Mouse (Mus musculus) ovary, postnatal 14 days (tissue): ENCODE results near the gene Cib4.

Source experiments
- DNase-seq: peaks from one replicate; pipeline ENCODE4 v3.0.0; 2022; ENCODE audit warnings: low spot score

Cib4 gene

GRCm38 (mm10) chr5:30571820-30572219 lies 26.2 kb upstream of the Cib4 start:
- DNase-seq: no peak

DNA sequence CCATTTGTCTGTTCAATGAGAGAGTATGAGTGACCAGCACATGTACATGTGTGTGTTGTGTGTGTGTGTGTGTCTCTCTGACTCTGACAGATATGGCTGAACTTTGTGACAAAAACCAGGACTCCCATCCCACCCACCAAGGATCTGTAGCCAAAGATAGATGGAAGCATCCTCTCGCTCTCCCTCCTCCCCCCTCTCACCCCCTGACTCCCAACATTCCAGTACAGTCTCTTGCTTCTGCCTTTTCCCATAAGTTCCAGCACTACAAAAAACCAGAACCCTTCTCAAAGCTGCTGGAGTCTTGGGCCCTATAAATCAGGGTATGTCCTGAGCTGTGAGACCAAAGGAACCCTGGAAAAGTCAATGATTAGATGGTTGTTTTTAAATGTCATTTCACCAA lies 22.8 kb upstream of the Cib4 start:
- no peak for DNase-seq

DNA sequence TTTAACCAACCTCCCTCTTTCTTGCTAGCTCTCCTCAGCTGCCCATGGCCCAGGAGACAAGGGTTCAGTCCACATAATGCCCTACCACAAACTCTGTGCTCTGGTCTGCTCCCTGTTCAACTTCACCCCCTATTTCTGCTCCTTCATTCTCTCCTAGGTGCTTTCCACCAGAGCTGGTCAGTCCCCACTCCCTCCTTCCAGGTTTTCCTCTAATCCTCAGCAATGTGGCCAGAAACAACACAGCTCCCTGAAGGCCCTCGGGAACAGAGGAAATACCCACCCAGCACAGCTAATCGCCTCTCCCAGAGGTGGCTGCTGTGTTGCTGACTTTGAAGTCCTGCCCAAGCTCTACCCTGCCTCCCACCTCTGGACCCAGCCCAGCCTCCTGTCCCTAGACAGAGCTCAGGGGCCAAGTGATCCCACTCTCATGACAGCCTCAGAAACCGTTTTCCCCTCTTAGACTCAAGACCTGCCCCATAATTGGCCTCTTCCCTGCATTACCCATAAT lies 14.4 kb upstream of the Cib4 start:
- no peak for DNase-seq

GRCm38 (mm10) chr5:30559421-30559820 lies 13.8 kb upstream of the Cib4 start:
- DNase-seq: no peak

- no peak for DNase-seq
These were observed 10.6 kb upstream of the Cib4 start for GRCm38 (mm10) chr5:30556284-30556683.

- DNase-seq: no peak
These were observed 9.3 kb upstream of the Cib4 start for GRCm38 (mm10) chr5:30554981-30555380.

DNA sequence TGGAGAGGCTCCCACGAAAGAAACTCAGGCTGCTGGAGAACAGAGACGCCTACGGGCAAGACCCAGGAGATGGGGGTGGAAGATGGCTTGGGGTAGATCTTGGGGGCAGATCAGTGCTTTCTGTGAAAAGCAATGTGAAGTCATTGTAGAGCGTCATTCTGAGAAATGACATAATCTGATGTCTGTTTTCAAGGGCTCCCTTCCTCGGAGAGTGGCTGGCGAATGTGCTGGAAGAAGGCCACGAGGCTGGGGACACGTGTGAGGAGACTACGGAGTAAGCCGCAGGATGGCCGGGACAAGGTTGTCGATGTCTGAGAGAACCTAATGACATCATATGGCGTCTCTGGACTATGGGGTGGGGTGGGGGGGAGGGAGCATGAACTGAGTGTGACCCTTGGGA lies 8.3 kb upstream of the Cib4 start:
- no peak for DNase-seq

- DNase-seq: no peak
These were observed 6.4 kb upstream of the Cib4 start for GRCm38 (mm10) chr5:30552006-30552405.

- DNase-seq: no peak
These were observed 5.5 kb upstream of the Cib4 start for GRCm38 (mm10) chr5:30551022-30551638.

- DNase-seq: no peak
These were observed 4.8 kb upstream of the Cib4 start for GRCm38 (mm10) chr5:30550334-30551021.

- no peak for DNase-seq
These were observed 3.0 kb upstream of the Cib4 start for GRCm38 (mm10) chr5:30548681-30549080.

DNA sequence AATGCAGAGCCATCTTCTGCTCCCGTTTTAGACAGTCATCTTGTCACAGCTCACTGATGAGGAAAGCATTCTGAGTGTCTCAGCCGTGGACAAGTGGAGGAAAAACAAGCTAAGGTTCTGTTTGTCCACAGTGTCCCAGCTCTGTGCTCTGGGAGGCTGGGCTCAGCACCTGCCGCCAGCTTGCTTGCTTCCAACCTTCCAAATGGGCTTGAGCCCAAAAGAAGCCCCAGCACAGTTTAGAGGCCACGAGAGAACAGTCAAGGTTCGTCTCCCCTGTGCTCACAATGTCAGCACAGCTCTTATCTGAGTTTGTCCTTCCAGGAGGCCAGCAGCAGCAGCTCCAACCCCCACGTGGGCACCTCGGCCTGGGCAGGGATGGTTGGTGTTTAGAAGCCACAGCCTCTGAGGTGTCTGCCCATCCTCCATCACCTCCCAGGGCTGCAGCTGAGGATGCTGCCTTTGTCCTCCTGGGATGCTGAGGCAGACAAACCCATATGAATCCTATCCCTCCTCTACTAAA lies 9.5 kb downstream of the Cib4 start:
- DNase-seq: no peak

GRCm38 (mm10) chr5:30534637-30535036 lies 11.0 kb downstream of the Cib4 start:
- no peak for DNase-seq

GRCm38 (mm10) chr5:30528906-30529305 lies 16.7 kb downstream of the Cib4 start:
- DNase-seq: no peak

GRCm38 (mm10) chr5:30527129-30527528 lies 18.5 kb downstream of the Cib4 start:
- DNase-seq: no peak

- peak; percentile 25 for DNase-seq
These were observed 19.5 kb downstream of the Cib4 start for GRCm38 (mm10) chr5:30525920-30526836.

- DNase-seq: no peak
These were observed 21.4 kb downstream of the Cib4 start for GRCm38 (mm10) chr5:30524213-30524612.

- DNase-seq: no peak
These were observed 22.5 kb downstream of the Cib4 start for GRCm38 (mm10) chr5:30523131-30523530.

GRCm38 (mm10) chr5:30522406-30522805 lies 23.2 kb downstream of the Cib4 start:
- no peak for DNase-seq

DNA sequence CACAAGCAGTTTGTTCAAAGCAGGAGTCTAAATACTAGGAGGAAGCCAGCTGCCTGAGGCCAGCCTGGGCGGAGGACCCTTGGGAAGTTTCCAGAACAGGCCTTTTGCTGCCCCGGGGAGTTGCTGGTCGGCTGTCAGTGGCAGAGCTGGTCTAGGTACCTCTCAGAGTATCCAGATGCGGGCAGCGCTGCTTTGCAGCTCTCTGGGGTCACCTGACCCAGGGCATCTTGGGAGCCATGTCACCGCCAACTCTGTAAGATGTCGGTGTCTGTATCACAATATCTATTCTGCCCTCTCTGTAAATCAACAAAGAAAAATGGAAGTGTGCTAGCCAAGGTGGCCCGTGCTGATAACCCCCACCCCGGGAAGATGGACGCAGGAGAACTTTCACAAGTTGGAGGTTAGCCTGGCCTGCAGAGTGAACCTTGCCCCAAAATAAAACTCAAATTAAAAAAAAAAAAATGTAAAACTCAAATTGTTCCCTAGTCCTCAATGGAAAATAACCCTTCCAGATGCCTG lies 25.4 kb downstream of the Cib4 start:
- DNase-seq: no peak

DNA sequence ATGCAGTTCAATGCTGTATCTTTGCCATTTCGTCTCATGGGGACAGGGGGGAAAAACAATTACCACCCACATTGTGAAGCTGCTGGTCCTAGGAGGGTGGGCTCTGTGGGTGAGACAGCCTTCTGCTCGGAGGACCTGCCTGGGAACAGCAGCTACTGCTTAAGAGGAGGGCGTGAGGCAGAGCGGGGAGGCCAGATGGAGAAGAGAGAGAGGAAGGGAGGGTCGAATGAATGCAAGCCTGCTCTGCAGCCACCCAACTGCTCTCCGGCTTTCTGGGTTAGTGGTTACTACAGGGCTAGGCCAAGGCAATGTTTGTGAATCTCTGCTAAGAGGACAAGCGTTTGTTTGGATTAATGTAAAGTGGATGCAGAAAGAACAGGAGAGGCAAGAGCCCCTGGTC lies 26.1 kb downstream of the Cib4 start:
- DNase-seq: no peak

DNA sequence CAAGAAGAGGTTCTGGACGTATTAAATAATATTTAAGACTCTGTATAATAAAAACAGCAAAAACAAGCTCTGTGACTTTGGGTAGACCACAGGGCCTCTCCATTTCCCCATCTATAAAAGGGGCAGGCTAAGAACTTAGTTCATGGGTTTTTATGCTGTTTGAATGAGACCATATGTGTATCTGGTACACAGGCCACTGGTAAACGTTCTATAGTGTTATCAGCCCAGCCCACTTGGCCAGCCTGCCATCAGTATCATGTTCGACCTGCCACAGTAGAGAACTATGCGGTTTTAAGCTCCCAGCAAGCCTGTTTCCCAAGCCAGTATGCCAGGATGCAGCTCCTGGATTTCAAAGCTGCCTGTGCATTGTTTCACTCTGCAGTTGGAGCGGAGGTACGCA lies 27.1 kb downstream of the Cib4 start:
- no peak for DNase-seq
